Mouse (Mus musculus) bone marrow macrophage, adult 2 months (primary cell): ENCODE measurements at regions not wholly inside any gene's neighbourhood (a gene's known extent, or its start where the extent isn't known, plus 50 kb on each side); places are given as distances from the start of the nearest gene placed in this dataset.

ENCODE experiments used
- CTCF ChIP-seq: IDR thresholded peaks from 2 replicates; pipeline ENCODE4 v1.5.1; 2012; ENCODE audit warnings: low read depth, mild to moderate bottlenecking, low read length, moderate library complexity
- POLR2A ChIP-seq: IDR thresholded peaks from 2 replicates; pipeline ENCODE4 v1.6.1; 2012; ENCODE audit warnings: mild to moderate bottlenecking, low read depth, low read length, borderline replicate concordance

DNA sequence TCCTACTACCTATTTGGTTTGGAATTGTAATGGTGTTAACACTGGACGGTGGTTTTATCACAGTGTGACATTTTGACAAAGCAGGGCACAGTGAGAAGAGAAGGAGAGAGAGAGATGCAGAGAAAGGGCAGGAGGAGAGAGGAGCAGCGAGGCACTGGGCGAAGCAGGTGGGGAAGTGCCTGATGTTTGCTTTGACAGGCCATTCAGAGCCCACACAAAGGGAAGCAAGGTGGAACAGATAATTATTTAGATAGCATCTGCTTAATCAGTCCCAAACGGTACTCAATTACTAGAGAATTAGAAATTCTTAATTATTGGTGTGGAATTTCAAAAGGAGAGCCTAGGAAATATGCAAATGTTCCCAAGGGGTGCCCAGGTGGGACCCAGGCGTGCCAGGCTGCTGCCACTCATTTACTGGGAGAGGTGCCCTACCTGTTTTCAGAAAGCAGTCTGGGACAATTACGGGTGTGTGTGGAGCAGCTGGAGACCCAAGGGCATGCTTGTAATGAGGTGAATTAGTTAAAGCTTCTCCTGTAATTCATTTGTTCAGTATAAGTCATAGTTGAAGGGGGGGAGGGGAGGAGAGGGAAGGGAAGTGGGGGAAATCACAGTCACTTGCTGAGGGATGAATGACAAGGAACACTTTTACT, 86.9 kb downstream of the Thnsl2 start:
- TF ChIP-seq CTCF (no peak), POLR2A (no peak)
